Mouse (Mus musculus) brown adipose tissue, adult 24 weeks (tissue): Measurements from ENCODE around the gene Gm5426. TPM values are rescaled to one million over a fixed set of nuclear protein-coding genes. Genes with fewer than 3 reads are reported as not detected.

Source experiments
- H3K27ac ChIP-seq: fragments of 200-500 bp; replicated peaks from 2 replicates; pipeline ENCODE4 v1.5.1; 2012; ENCODE audit warnings: low read depth, mild to moderate bottlenecking, low read length
- H3K4me1 ChIP-seq: fragments of 200-500 bp; 2 replicates; pipeline ENCODE4 v1.6.1; 2012; ENCODE audit warnings: low read length, mixed read lengths; ENCODE audit not compliant: control insufficient read depth, insufficient read depth, insufficient read length
- H3K4me3 ChIP-seq: fragments of 200-500 bp; 2 replicates; pipeline ENCODE4 v1.5.1; 2012; ENCODE audit warnings: low read depth, mild to moderate bottlenecking, low read length, moderate library complexity; ENCODE audit not compliant: insufficient read depth
- polyA plus RNA-seq: library from polyadenylated mRNA; stranded (reverse); fragments of >200 nt; gene quantifications from 2 replicates; pipeline ENCODE4 v1.2.4, GENCODE M21; 2012; ENCODE audit not compliant: missing spikeins, insufficient read depth, insufficient read length

Gm5426 gene
- polyA plus RNA-seq, 1 experiment, result not detected

GRCm38 (mm10) chr10:96165260-96165659 lies 28.9 kb downstream of the Gm5426 start:
- Histone ChIP-seq H3K4me3 (no peak overlapping the region), H3K4me1 (no peaks in the 10 kb centered on the region), H3K27ac (no peak overlapping the region)

DNA sequence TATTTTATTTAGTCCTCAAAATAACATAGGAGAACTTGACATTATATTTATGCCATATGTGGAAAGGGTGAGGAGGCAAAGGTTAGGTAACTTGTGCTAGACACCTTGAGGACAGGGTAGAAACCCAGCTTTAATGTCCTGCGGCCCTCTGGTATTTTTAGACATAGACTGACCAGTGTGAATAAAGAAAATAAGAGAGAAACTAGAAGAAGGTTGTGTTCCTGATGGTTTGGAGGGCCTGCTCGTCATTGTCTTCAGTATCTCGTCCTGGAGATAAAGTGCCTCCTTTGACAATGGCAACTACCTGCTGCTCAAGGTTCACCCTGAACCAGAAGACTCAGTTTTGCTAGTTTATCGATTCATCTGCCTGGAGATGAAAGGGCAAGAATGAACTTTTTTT lies 32.6 kb downstream of the Gm5426 start:
- Histone ChIP-seq H3K4me3 (no peak overlapping the region), H3K27ac (no peak overlapping the region), H3K4me1 (peaks cover 7% of the 10 kb centered on the region)

GRCm38 (mm10) chr10:96171546-96171945 lies 35.1 kb downstream of the Gm5426 start:
- no peak overlapping the region for H3K4me3 ChIP-seq
- peaks cover 7% of the 10 kb centered on the region for H3K4me1 ChIP-seq
- H3K27ac ChIP-seq, result peak overlapping the region; percentile 80

DNA sequence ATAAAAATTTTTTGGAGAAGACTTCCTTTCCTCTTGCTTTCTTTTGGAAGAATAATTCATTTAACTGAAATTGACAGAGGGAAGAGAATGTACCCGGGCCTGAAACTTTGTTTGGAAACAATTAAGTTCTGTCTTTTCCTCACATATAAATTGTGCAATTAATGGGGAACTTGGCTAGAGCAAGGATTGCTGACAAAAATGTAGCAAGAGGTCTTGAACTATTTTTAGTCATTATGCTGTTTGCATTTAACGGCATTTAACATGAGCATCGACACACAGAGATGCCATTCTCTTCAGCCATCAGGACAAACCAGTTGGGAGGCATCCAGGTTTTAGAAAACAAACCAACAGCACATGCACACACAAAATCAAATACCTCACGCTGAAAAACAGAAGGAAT lies 36.6 kb downstream of the Gm5426 start:
- peak overlapping the region; percentile 61 for H3K27ac ChIP-seq
- H3K4me3 ChIP-seq, result no peak overlapping the region
- H3K4me1 ChIP-seq, result peaks cover 7% of the 10 kb centered on the region

- H3K27ac ChIP-seq, result no peak overlapping the region
These were observed 37.4 kb downstream of the Gm5426 start for GRCm38 (mm10) chr10:96173771-96174170.

DNA sequence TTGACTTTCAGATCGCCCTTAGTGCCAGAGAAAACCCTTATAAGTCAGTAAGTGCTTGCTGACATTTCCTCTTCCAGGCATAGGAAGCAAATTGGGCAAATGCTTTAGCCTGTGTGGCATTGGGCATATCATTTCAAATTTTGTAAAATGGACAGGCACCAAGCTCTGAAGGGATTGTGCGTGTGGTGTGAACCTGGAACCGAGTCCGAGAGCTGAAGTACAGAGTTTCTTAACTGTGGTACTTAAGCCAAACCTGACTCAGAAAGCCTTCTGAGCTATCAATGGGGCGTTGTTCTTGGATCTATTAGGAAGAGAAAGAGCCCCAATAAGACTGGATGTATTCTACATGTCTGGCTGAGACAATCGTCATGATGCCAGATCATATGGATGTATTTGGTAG lies 40.5 kb downstream of the Gm5426 start:
- Histone ChIP-seq H3K27ac (no peak overlapping the region), H3K4me1 (peaks cover 5% of the 10 kb centered on the region), H3K4me3 (no peak overlapping the region)

More at GRCm38 (mm10) chr10:96173771-96174170, 37.4 kb downstream of the Gm5426 start:
- Histone ChIP-seq H3K4me1 (peaks cover 7% of the 10 kb centered on the region), H3K4me3 (no peak overlapping the region)

DNA sequence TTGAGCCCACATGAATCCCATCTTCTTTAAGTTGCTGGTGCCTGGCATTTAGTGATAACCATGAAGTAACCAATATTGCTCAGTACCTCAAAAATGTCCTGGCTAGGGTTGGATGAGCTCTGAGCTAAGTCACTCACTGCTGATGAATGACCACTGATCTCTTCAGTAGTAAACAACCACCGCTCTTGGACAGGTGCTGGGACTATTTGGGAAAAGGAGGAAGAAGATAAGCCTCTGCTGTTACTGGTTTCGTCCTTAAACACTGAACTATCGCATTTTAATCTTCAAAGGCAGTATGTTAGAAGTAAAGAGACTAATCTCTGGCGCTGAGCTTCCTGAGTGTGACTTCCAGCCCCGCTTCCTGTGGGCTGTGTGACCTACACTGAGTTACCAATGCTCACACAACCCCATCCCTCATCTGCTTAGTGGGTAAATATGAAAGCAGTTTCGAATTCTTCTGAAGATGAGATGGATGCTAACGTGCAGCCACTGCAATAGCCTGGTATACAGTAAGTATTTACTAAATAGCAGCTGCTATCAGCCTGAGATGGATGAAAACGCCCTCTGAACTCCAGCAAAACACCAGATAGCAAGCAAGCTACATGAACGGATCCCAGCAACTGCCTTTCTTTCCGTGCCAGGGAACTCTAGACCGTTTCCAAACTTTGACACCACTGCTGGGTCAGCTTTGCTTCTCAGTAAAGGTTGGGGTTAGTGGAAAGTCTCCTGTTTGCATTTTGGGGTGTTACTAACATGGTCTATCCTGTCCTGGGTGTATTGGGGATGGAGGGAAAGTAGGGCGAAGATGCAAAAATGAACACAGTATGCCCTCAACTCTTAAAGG lies 44.4 kb downstream of the Gm5426 start:
- Histone ChIP-seq H3K27ac (no peak overlapping the region), H3K4me3 (no peak overlapping the region), H3K4me1 (no peaks in the 10 kb centered on the region)

DNA sequence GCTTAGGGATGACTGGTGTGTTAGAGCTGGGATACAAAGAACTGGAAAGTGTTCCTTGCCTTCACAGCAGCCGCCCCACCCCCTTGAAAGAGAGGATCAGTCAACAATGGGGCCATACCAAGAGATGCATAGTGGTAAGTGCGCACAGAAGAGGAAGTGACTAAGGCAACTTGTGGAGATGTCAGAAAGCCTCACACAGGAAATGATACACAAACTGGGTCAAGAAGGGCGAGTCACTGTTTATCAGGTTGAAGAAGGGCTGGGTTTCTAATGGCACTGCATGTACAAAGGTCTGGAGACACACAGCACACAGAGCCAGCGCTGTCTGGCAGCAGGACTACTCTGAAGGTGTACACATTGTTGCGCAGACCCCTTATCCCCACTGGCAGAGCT lies 45.0 kb downstream of the Gm5426 start:
- no peak overlapping the region for H3K27ac ChIP-seq

GRCm38 (mm10) chr10:96181883-96182628 lies 45.7 kb downstream of the Gm5426 start:
- Histone ChIP-seq H3K4me1 (no peaks in the 10 kb centered on the region), H3K27ac (no peak overlapping the region)

More for the DNA sequence above, 45.0 kb downstream of the Gm5426 start:
- H3K4me1 ChIP-seq, result no peaks in the 10 kb centered on the region
- H3K4me3 ChIP-seq, result no peak overlapping the region

DNA sequence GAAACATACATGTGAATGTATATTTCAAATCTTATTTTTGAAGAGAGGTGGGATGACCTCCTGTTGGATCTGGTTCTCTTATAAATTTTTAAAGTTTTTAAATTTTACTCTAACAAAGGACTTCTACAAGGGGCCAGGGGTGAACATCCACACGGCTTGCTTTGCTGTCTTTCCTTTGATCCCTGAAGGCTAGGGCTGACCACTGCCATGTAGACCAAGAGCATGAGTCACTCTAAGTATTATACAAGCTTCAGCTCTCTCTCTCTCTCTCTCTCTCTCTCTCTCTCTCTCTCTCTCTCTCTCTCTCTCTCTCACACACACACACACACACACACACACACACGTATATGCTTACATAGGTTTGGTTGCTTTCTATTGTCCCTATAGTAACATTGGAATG lies 48.6 kb downstream of the Gm5426 start:
- Histone ChIP-seq H3K4me3 (no peak overlapping the region), H3K4me1 (peaks cover 8% of the 10 kb centered on the region; the same call in 1 of the 2 replicates), H3K27ac (no peak overlapping the region)

More at GRCm38 (mm10) chr10:96181883-96182628, 45.7 kb downstream of the Gm5426 start:
- no peak overlapping the region for H3K4me3 ChIP-seq

DNA sequence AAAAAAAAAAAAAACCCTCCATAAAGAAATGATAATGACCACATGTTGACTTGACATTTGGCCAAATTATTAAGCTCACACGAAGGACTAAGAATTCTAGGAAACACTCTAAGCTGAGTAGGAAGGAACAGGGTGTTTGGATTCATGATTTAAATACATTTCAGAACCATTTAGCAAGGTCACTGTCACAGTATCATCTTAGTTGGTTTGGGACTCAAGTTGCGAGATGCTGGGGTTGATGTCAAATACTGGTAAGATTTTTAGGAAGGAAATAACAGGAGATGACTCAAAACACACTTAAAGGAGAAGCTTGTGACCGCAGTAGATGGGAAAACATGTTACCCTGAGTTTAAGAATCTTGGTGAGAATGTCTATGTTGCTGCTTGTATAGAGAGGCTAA lies 49.2 kb downstream of the Gm5426 start:
- H3K4me1 ChIP-seq, result peaks cover 8% of the 10 kb centered on the region; the same call in 1 of the 2 replicates
- no peak overlapping the region for H3K27ac ChIP-seq
- H3K4me3 ChIP-seq, result no peak overlapping the region

Other genes starting within 250 kb of the Gm5426 start
- gene Eea1, start 196.0 kb upstream of the Gm5426 start, polyA plus RNA-seq, result 10.8 and 14.0 TPM in 2 replicates